Mouse (Mus musculus): ENCODE results near the gene Nsmce1.
A peak's percentile ranks its signal among the peaks of the same experiment; 100 is the strongest.
"Not testable (repeated sequence)": the region's sequence is repeated elsewhere in the genome, so short reads cannot be mapped to it uniquely, and the experiment has no call there.

The Nsmce1 gene

DNA sequence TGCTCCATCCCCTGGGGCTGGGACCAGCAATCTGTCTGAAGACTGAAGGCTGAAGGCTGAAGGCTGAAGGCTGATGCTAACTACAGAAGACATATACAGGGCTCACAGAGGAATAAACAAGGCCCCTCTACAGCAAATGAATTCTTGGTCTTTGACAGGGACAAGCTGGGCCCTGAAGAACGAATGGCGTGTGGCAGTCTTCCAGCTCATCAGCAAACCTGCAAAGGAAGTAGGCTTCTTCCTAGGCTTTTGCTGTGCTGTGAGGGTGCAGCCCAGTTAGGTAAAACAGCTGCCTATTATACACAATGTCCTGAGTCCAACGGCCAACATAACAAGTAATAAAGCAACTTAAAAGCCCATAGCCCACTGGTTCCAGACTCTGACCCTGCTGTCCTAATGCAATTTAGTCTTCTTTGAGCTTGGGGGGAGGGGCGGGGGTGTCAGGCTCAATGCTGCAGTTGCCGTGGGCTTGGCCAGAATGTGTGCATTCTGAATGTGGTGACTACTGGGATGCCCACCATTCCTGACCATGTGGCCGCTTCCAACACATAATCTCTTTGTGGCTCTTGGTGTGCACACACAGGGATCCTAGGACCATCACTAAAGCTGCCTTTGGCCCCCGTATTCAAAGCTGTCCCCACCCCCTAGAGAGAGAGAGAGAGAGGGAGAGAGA, 61.1 kb downstream of the Nsmce1 start:
- peak; percentile 19 for DNase-seq

DNA sequence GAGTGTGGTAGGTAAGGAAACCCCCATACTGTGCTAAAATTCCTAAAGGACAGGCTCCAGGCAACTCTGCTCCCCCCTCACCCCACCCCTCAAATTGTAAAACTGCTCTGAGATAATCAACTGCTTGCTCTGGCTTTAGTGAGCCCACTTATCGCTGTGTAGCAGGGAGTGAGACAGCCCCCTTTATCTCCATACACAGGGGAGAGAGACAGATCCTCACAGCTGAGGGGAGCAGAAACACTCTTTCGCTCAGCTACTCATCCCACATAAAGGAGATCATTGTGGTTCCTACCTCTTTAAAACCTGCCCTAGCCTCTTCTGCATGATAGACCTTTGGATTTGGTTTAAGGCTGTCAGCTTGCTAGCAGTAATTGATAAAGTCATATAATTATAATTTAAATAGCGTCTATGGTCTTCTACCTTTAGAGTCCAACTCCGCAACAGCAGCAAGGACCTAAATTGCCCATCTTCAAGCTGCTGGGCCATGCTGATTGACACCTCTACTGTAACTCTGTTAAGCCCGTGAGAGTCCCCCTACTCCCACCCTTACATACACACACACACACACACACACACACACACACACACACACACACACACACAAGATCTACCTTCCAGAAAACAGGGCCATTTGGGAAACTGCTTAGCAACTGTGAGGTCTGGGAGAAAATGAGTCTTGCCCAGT, 62.4 kb downstream of the Nsmce1 start:
- not testable (repeated sequence) for DNase-seq

DNA sequence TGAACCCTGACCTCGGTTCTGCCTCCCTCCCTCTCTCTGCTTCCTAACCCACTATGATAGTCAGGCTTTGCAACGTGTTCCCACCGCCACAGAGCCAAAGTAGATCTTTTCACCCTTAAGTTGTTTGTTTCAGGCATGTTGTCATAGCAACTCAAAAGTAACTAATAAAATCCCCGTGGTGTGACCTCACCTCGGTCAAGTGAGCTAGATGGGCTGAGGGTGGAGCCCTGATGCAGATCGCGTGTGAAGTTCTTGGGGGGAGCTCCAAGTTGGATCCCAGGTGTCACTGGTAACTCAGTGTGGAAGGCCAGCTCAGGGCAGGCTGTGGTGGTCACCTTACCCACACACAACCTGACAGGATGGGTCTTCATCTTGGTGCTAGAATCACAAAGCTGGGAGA, 63.0 kb downstream of the Nsmce1 start:
- no peak for DNase-seq

DNA sequence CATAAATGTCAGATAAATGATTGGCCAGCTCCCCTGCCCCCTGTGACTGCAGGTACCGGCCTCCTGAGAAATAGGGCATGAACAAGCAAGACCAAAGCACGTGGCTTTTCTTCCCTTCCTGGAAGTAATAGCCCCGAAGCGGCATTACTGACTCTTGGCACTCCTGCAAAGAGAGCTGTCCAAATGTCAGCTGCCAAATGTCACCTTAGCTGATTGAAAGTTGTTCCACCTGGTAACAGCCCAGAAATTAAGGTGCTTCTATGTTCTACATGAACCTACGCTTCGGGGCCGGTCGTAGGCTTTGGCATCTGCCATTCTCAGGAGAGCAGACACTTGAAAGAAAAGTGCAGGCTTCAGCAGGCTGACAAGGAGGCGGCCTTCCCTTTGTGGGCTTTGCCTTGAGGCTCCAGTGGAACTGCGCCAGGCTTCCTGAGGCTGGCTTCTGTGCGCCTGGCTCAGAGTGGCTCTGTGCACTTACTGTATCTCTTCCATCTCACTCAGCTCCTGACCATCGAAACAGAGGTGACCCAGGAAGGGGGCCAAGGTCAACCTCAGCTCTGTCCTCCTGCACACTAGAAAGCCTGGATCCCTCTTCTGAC, 63.8 kb downstream of the Nsmce1 start:
- DNase-seq = peak; percentile 42

DNA sequence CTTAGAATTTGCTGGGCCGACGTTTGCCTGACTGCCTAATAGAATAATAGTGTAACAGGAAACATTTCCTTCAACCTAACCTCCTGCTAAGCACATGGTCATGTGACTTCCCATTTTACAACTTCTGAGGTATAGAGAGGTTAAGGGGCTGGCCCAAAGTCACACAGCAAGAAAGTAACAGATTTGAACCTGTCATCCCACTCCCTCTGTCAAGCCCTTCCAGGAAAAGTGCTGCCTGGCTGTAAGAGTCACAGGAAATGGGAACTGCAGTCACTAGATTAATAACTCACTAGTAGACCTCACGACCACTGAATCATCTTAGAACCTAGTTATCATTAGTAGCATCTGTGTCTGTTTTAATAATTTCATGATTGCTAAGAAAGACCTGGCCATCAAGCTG, 68.3 kb downstream of the Nsmce1 start:
- no peak for DNase-seq

DNA sequence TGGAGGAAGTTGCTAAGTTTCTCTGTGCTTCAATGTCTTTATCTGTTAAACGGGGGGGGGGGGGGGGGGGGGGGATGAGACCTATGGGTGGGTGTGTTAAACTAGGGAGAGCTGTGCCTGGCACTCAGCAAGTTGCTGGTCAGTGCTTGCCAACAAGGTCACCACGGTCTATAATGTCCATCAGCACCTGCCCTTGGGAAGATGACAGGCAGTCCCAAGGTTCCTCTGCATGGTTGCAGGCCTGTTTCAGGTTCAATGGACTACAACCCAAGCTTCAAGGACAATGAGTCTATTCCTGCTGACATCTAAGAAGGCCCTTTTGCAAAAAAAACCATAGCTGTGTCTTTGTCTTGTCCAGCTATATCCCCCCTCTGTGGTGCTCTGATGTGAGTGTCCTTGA, 69.5 kb downstream of the Nsmce1 start:
- DNase-seq = no peak

DNA sequence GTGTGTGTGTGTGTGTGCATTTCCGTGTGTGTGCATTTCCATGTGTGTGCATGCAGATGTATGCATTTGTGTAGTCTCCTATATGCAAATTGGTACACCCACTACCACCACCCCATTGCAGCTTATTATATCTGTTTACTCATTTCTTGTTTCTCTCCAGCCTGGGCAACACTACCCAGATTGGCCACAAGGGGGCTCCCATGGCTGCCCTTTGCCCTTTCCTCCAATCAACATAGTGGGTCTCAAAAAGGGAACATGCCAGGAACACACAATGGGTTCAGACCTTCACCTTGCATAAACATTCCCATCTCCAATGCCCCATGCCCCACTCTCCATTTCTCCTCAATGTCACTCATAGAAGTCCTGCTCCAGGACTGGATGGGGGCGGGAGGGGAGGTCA, 71.2 kb downstream of the Nsmce1 start:
- DNase-seq = peak; percentile 61

DNA sequence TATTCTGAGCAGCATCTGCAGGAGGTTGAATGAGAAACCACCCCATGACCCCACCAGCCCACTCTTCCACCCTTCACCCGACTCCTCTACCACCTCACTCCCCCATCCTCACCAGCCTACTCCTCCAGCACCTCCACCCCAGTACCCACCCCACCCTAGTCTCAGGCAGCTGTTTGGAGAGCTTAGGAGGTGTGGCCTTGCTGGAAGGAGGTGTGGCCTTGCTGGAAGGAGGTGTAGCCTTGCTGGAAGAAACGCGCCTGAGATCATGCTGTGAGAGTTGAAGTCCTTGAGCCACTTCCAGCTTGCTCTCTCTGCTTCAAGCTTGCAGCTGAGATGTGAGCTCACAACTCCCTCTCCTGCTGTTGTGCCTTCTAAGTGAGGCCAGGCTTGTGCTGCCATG, 73.0 kb downstream of the Nsmce1 start:
- peak; percentile 37 for DNase-seq

Data from lung, postnatal 10 days (tissue).